Mouse (Mus musculus) lung, embryonic 14.5 days (tissue): Measurements from ENCODE around the gene Mef2d. TPM values are rescaled to one million over a fixed set of nuclear protein-coding genes. Genes with fewer than 3 reads are reported as not detected.

Source experiments
- ATAC-seq: fragments of 200-750 bp; cut with Nextera tagmentation; 2 replicates; pipeline ENCODE4 v1.8.0; 2017; ENCODE audit warnings: mild to moderate bottlenecking, moderate TSS enrichment, moderate library complexity; ENCODE audit not compliant: insufficient read depth
- DNase-seq: peaks from one replicate; pipeline ENCODE4 v3.0.0-alpha.2; 2015
- H3K27ac ChIP-seq: fragments of 300-500 bp; sonication (generic); 2 replicates; pipeline ENCODE4 v1.5.1; 2014; ENCODE audit warnings: low read depth, mild to moderate bottlenecking, moderate library complexity
- H3K27me3 ChIP-seq: fragments of 300-500 bp; sonication (generic); 2 replicates; pipeline ENCODE4 v1.6.1; 2014; ENCODE audit warnings: low read length, control low read depth; ENCODE audit not compliant: insufficient read depth
- H3K36me3 ChIP-seq: fragments of 300-500 bp; sonication (generic); 2 replicates; pipeline ENCODE4 v1.6.1; 2014; ENCODE audit warnings: control low read depth; ENCODE audit not compliant: insufficient read depth
- H3K4me1 ChIP-seq: fragments of 300-500 bp; sonication (generic); 2 replicates; pipeline ENCODE4 v1.6.1; 2014; ENCODE audit warnings: antibody characterized with exemption, control low read depth; ENCODE audit not compliant: insufficient read depth
- H3K4me2 ChIP-seq: fragments of 300-500 bp; sonication (generic); 2 replicates; pipeline ENCODE4 v1.6.1; 2014; ENCODE audit warnings: mild to moderate bottlenecking
- H3K4me3 ChIP-seq: fragments of 300-500 bp; sonication (generic); 2 replicates; pipeline ENCODE4 v1.5.1; 2014; ENCODE audit warnings: low read depth, low read length
- H3K9ac ChIP-seq: fragments of 300-500 bp; sonication (generic); 2 replicates; pipeline ENCODE4 v1.6.1; 2014
- H3K9me3 ChIP-seq: fragments of 300-500 bp; sonication (generic); 2 replicates; pipeline ENCODE4 v1.6.1; 2016; ENCODE audit warnings: low read depth, low read length, control low read depth
- CTCF ChIP-seq: IDR thresholded peaks from 2 replicates; pipeline ENCODE4 v1.5.1; 2016; ENCODE audit warnings: antibody characterized with exemption, low read depth
- WGBS: fragments of 180-500 bp; shearing (Covaris S2); extraction: QIAGEN DNeasy Blood & Tissue Kit; methylation state at CpG from one replicate; pipeline ENCODE4 v1.1.7; 2014; 5-methylcytosine and 5-hydroxymethylcytosine counted together
- polyA plus RNA-seq: library from polyadenylated mRNA; unstranded; fragments of >200 nt; fragmentation: Nextera tagmentation; extraction: Ambion mirVana; gene quantifications from 2 replicates; pipeline ENCODE4 v1.2.1, GENCODE M21; 2014

Gene Mef2d
- polyA plus RNA-seq = 24.7 and 25.4 TPM in 2 replicates

- Histone ChIP-seq H3K9me3 (no peaks in the 10 kb centered on the region), H3K4me3 (peak within 1 kb of the TSS; percentile 89), H3K27me3 (no peaks in the 10 kb centered on the region), H3K36me3 (no peaks in the 10 kb centered on the region), H3K4me2 (peak within 1 kb of the TSS; percentile 97), H3K9ac (peak within 1 kb of the TSS; percentile 91), H3K4me1 (peaks cover 45% of the 10 kb centered on the region), H3K27ac (peak within 1 kb of the TSS; percentile 99)
- under 1% methylated on average over 52 of the region's 52 CpGs for WGBS
- peak; percentile 39; the same call in 1 of the 2 replicates for TF ChIP-seq CTCF
- DNase-seq (peak; percentile 97), ATAC-seq (peak; percentile 83)
These were observed at the start of gene Mef2d for GRCm38 (mm10) chr3:88141787-88142523. Mef2d (plus strand) TSS chr3:88142372.

- 83% methylated on average over 5 of the region's 5 CpGs for WGBS
- peaks cover 90% of the 10 kb centered on the region for H3K36me3 ChIP-seq
- TF ChIP-seq CTCF = no peak
These were observed 48.0 kb upstream of the Mef2d start for GRCm38 (mm10) chr3:88094126-88094525.

GRCm38 (mm10) chr3:88097666-88098065 is 44.5 kb upstream of the Mef2d start:
- Histone ChIP-seq H3K27me3 (no peaks in the 10 kb centered on the region), H3K27ac (no peak overlapping the region), H3K36me3 (peaks cover 84% of the 10 kb centered on the region), H3K4me3 (no peak overlapping the region), H3K4me2 (no peak overlapping the region), H3K9ac (no peak overlapping the region), H3K4me1 (no peaks in the 10 kb centered on the region), H3K9me3 (no peaks in the 10 kb centered on the region)
- TF ChIP-seq CTCF = no peak
- WGBS = 77% methylated on average over 6 of the region's 6 CpGs
- ATAC-seq (no peak), DNase-seq (no peak)

More at GRCm38 (mm10) chr3:88094126-88094525, 48.0 kb upstream of the Mef2d start:
- H3K27me3 ChIP-seq = no peaks in the 10 kb centered on the region
- H3K27ac ChIP-seq = no peak overlapping the region
- H3K4me2 ChIP-seq = no peak overlapping the region
- no peaks in the 10 kb centered on the region for H3K4me1 ChIP-seq
- no peak overlapping the region for H3K9ac ChIP-seq
- H3K9me3 ChIP-seq = no peaks in the 10 kb centered on the region
- no peak for ATAC-seq
- no peak for DNase-seq
- no peak overlapping the region for H3K4me3 ChIP-seq

- WGBS = 55% methylated on average over 3 of the region's 3 CpGs
- Histone ChIP-seq H3K9me3 (no peaks in the 10 kb centered on the region), H3K4me2 (no peak overlapping the region), H3K27me3 (no peaks in the 10 kb centered on the region), H3K4me1 (no peaks in the 10 kb centered on the region), H3K9ac (no peak overlapping the region), H3K36me3 (peaks cover 85% of the 10 kb centered on the region), H3K27ac (no peak overlapping the region), H3K4me3 (no peak overlapping the region)
- DNase-seq = peak; percentile 71
- no peak for ATAC-seq
- TF ChIP-seq CTCF = no peak
These were observed 41.9 kb upstream of the Mef2d start for GRCm38 (mm10) chr3:88100251-88100650.

- Histone ChIP-seq H3K27ac (peak overlapping the region; percentile 38; the same call in 1 of the 2 replicates), H3K9me3 (no peaks in the 10 kb centered on the region), H3K27me3 (no peaks in the 10 kb centered on the region), H3K4me2 (no peak overlapping the region), H3K4me3 (no peak overlapping the region), H3K9ac (no peak overlapping the region), H3K36me3 (peaks cover 91% of the 10 kb centered on the region), H3K4me1 (no peaks in the 10 kb centered on the region)
- no peak for ATAC-seq
- no peak for DNase-seq
- no peak for TF ChIP-seq CTCF
- 88% methylated on average over 7 of the region's 7 CpGs for WGBS
These were observed 40.4 kb upstream of the Mef2d start for GRCm38 (mm10) chr3:88101736-88102135.

GRCm38 (mm10) chr3:88102196-88102595 is 40.0 kb upstream of the Mef2d start:
- no peak overlapping the region for H3K9ac ChIP-seq
- TF ChIP-seq CTCF = no peak
- DNase-seq (peak; percentile 8), ATAC-seq (no peak)
- H3K4me2 ChIP-seq = no peak overlapping the region
- WGBS = 78% methylated on average over 6 of the region's 6 CpGs
- no peak overlapping the region for H3K4me3 ChIP-seq
- no peaks in the 10 kb centered on the region for H3K4me1 ChIP-seq
- H3K27me3 ChIP-seq = no peaks in the 10 kb centered on the region
- no peaks in the 10 kb centered on the region for H3K9me3 ChIP-seq
- peak overlapping the region; percentile 32; the same call in 1 of the 2 replicates for H3K27ac ChIP-seq
- H3K36me3 ChIP-seq = peaks cover 91% of the 10 kb centered on the region

- 73% methylated on average over 6 of the region's 6 CpGs for WGBS
- peak; percentile 9 for DNase-seq
- Histone ChIP-seq H3K27me3 (no peaks in the 10 kb centered on the region), H3K36me3 (peaks cover 91% of the 10 kb centered on the region), H3K9ac (no peak overlapping the region), H3K4me1 (no peaks in the 10 kb centered on the region), H3K4me2 (no peak overlapping the region), H3K4me3 (no peak overlapping the region), H3K27ac (peak overlapping the region; percentile 32; the same call in 1 of the 2 replicates), H3K9me3 (no peaks in the 10 kb centered on the region)
- ATAC-seq = no peak
- TF ChIP-seq CTCF = no peak
These were observed 39.6 kb upstream of the Mef2d start for GRCm38 (mm10) chr3:88102611-88103010.
